Mouse (Mus musculus) liver, embryonic 16.5 days (tissue): ENCODE results near the gene Olfr914. TPM values are rescaled to one million over a fixed set of nuclear protein-coding genes. Genes with fewer than 3 reads are reported as not detected.

Source experiments
- ATAC-seq: fragments of 200-750 bp; cut with Nextera tagmentation; 2 replicates; pipeline ENCODE4 v1.8.0; 2017; ENCODE audit warnings: low read depth, mild to moderate bottlenecking, moderate number of reproducible peaks, moderate library complexity
- H3K27ac ChIP-seq: fragments of 300-500 bp; sonication (generic); 2 replicates; pipeline ENCODE4 v1.5.1; 2014; ENCODE audit warnings: mild to moderate bottlenecking, low read length
- H3K27me3 ChIP-seq: fragments of 300-500 bp; sonication (generic); 2 replicates; pipeline ENCODE4 v1.6.1; 2014; ENCODE audit warnings: low read depth, low read length, mixed read lengths; ENCODE audit not compliant: control insufficient read depth, insufficient read depth
- H3K36me3 ChIP-seq: fragments of 300-500 bp; sonication (generic); 2 replicates; pipeline ENCODE4 v1.6.1; 2014; ENCODE audit warnings: mild to moderate bottlenecking; ENCODE audit not compliant: control insufficient read depth, insufficient read depth
- H3K4me1 ChIP-seq: fragments of 300-500 bp; sonication (generic); 2 replicates; pipeline ENCODE4 v1.6.1; 2014; ENCODE audit warnings: low read depth, low read length, mixed read lengths; ENCODE audit not compliant: control insufficient read depth
- H3K4me2 ChIP-seq: fragments of 300-500 bp; sonication (generic); 2 replicates; pipeline ENCODE4 v1.6.1; 2014; ENCODE audit warnings: low read depth, low read length, mixed read lengths
- H3K4me3 ChIP-seq: fragments of 300-500 bp; sonication (generic); 2 replicates; pipeline ENCODE4 v1.5.1; 2014; ENCODE audit warnings: low read depth, mild to moderate bottlenecking, low read length
- H3K9ac ChIP-seq: fragments of 300-500 bp; sonication (generic); 2 replicates; pipeline ENCODE4 v1.6.1; 2014; ENCODE audit warnings: low read depth, low read length
- H3K9me3 ChIP-seq: fragments of 300-500 bp; sonication (generic); replicated peaks from 2 replicates; pipeline ENCODE4 v1.6.1; 2016; ENCODE audit warnings: low read length; ENCODE audit not compliant: control insufficient read depth
- WGBS: fragments of 180-500 bp; shearing (Covaris S2); extraction: QIAGEN DNeasy Blood & Tissue Kit; methylation state at CpG from one replicate; pipeline ENCODE4 v1.1.7; 2014; ENCODE audit not compliant: insufficient replicate concordance; 5-methylcytosine and 5-hydroxymethylcytosine counted together
- polyA plus RNA-seq: library from polyadenylated mRNA; unstranded; fragments of >200 nt; fragmentation: Nextera tagmentation; extraction: Ambion mirVana; gene quantifications from 2 replicates; pipeline ENCODE4 v1.2.1, GENCODE M21; 2015

Gene Olfr914
- polyA plus RNA-seq, result not detected in 2 replicates

GRCm38 (mm10) chr9:38604802-38605201, at the start of gene Olfr914:
Olfr914 (plus strand) TSS chr9:38605102.
- H3K4me3 ChIP-seq, result no peak within 1 kb of the TSS
- no peaks in the 10 kb centered on the region for H3K36me3 ChIP-seq
- H3K9ac ChIP-seq, result no peak within 1 kb of the TSS
- no peaks in the 10 kb centered on the region for H3K9me3 ChIP-seq
- no peak within 1 kb of the TSS for H3K4me2 ChIP-seq
- 24% methylated on average over 2 of the region's 2 CpGs for WGBS
- H3K27me3 ChIP-seq, result no peaks in the 10 kb centered on the region
- ATAC-seq, result no peak
- H3K27ac ChIP-seq, result no peak within 1 kb of the TSS
- H3K4me1 ChIP-seq, result no peaks in the 10 kb centered on the region

GRCm38 (mm10) chr9:38579878-38580277, 25.0 kb upstream of the Olfr914 start, which contains the start of gene Olfr912:
Olfr912 (plus strand) TSS chr9:38580178.
- Histone ChIP-seq H3K27ac (no peak within 1 kb of the TSS), H3K4me3 (no peak within 1 kb of the TSS), H3K9ac (no peak within 1 kb of the TSS), H3K4me2 (no peak within 1 kb of the TSS), H3K4me1 (no peaks in the 10 kb centered on the region), H3K36me3 (no peaks in the 10 kb centered on the region), H3K9me3 (no peaks in the 10 kb centered on the region), H3K27me3 (no peaks in the 10 kb centered on the region)
- 42% methylated on average over 1 of the region's 1 CpGs for WGBS
- ATAC-seq, result no peak

- H3K27me3 ChIP-seq, result no peaks in the 10 kb centered on the region
- no peak overlapping the region for H3K4me2 ChIP-seq
- H3K9me3 ChIP-seq, result no peaks in the 10 kb centered on the region
- no peaks in the 10 kb centered on the region for H3K4me1 ChIP-seq
- WGBS, result 39% methylated on average over 1 of the region's 1 CpGs
- H3K36me3 ChIP-seq, result no peaks in the 10 kb centered on the region
- no peak overlapping the region for H3K9ac ChIP-seq
- H3K27ac ChIP-seq, result no peak overlapping the region
- no peak for ATAC-seq
- H3K4me3 ChIP-seq, result no peak overlapping the region
Observed at GRCm38 (mm10) chr9:38591056-38591455, 13.8 kb upstream of the Olfr914 start.

GRCm38 (mm10) chr9:38592459-38592858, 12.4 kb upstream of the Olfr914 start, which contains the start of gene Olfr913:
Olfr913 (plus strand) TSS chr9:38592759.
- H3K9ac ChIP-seq, result no peak within 1 kb of the TSS
- no peaks in the 10 kb centered on the region for H3K36me3 ChIP-seq
- ATAC-seq, result no peak
- WGBS, result 22% methylated on average over 2 of the region's 2 CpGs
- no peak within 1 kb of the TSS for H3K27ac ChIP-seq
- no peak within 1 kb of the TSS for H3K4me3 ChIP-seq
- H3K4me1 ChIP-seq, result no peaks in the 10 kb centered on the region
- no peaks in the 10 kb centered on the region for H3K27me3 ChIP-seq
- no peak within 1 kb of the TSS for H3K4me2 ChIP-seq
- no peaks in the 10 kb centered on the region for H3K9me3 ChIP-seq

GRCm38 (mm10) chr9:38632406-38632805, 27.5 kb downstream of the Olfr914 start:
- Histone ChIP-seq H3K27ac (no peak overlapping the region), H3K27me3 (no peaks in the 10 kb centered on the region), H3K9me3 (no peaks in the 10 kb centered on the region), H3K4me1 (no peaks in the 10 kb centered on the region), H3K36me3 (no peaks in the 10 kb centered on the region), H3K4me3 (no peak overlapping the region), H3K4me2 (no peak overlapping the region), H3K9ac (no peak overlapping the region)
- WGBS, result 59% methylated on average over 4 of the region's 4 CpGs
- ATAC-seq, result no peak

GRCm38 (mm10) chr9:38659775-38660174, 54.9 kb downstream of the Olfr914 start, which contains the start of gene Olfr916:
Olfr916 (minus strand) TSS chr9:38659875.
- H3K36me3 ChIP-seq, result no peaks in the 10 kb centered on the region
- no peak for ATAC-seq
- no peak within 1 kb of the TSS for H3K27ac ChIP-seq
- no peak within 1 kb of the TSS for H3K4me3 ChIP-seq
- H3K27me3 ChIP-seq, result no peaks in the 10 kb centered on the region
- H3K4me2 ChIP-seq, result no peak within 1 kb of the TSS
- H3K9me3 ChIP-seq, result no peaks in the 10 kb centered on the region
- H3K4me1 ChIP-seq, result no peaks in the 10 kb centered on the region
- no peak within 1 kb of the TSS for H3K9ac ChIP-seq
- 26% methylated on average over 1 of the region's 1 CpGs for WGBS

Other genes with a start within 250 kb of the Olfr914 start
- not detected in 2 replicates for gene Olfr250, start 238.2 kb upstream of the Olfr914 start, polyA plus RNA-seq
- gene Olfr251, start 228.0 kb upstream of the Olfr914 start, polyA plus RNA-seq, result not detected in 2 replicates
- not detected in 2 replicates for gene Olfr147, start 203.4 kb upstream of the Olfr914 start, polyA plus RNA-seq
- gene Olfr901, start 175.6 kb upstream of the Olfr914 start, polyA plus RNA-seq, result not detected in 2 replicates
- gene Olfr902, start 157.4 kb upstream of the Olfr914 start, polyA plus RNA-seq, result not detected in 2 replicates
- not detected in 2 replicates for gene Olfr904, start 142.0 kb upstream of the Olfr914 start, polyA plus RNA-seq
- gene Olfr905, start 134.0 kb upstream of the Olfr914 start, polyA plus RNA-seq, result not detected in 2 replicates
- gene Olfr906, start 118.0 kb upstream of the Olfr914 start, polyA plus RNA-seq, result not detected in 2 replicates
- not detected in 2 replicates for gene Olfr907, start 109.3 kb upstream of the Olfr914 start, polyA plus RNA-seq
- gene Olfr911-ps1, start 83.5 kb upstream of the Olfr914 start, polyA plus RNA-seq, result not detected in 2 replicates
- gene Olfr910, start 67.3 kb upstream of the Olfr914 start, polyA plus RNA-seq, result not detected in 2 replicates
- gene Olfr912, start 24.9 kb upstream of the Olfr914 start, polyA plus RNA-seq, result not detected in 2 replicates
- not detected in 2 replicates for gene Olfr913, start 12.3 kb upstream of the Olfr914 start, polyA plus RNA-seq
- gene Olfr916, start 54.8 kb downstream of the Olfr914 start, polyA plus RNA-seq, result not detected in 2 replicates
- gene Olfr917, start 60.7 kb downstream of the Olfr914 start, polyA plus RNA-seq, result not detected in 2 replicates
- gene Olfr918, start 69.5 kb downstream of the Olfr914 start, polyA plus RNA-seq, result not detected in 2 replicates
- not detected in 2 replicates for gene Olfr919, start 98.6 kb downstream of the Olfr914 start, polyA plus RNA-seq
- 9.0 and 9.5 TPM in 2 replicates for gene Vwa5a, start 113.2 kb downstream of the Olfr914 start, polyA plus RNA-seq
- gene Olfr920, start 147.2 kb downstream of the Olfr914 start, polyA plus RNA-seq, result not detected in 2 replicates
- gene Olfr921, start 168.0 kb downstream of the Olfr914 start, polyA plus RNA-seq, result not detected in 2 replicates
- gene Olfr922, start 209.5 kb downstream of the Olfr914 start, polyA plus RNA-seq, result not detected in 2 replicates
- not detected in 2 replicates for gene Olfr923, start 221.4 kb downstream of the Olfr914 start, polyA plus RNA-seq
- not detected in 2 replicates for gene Olfr924, start 239.3 kb downstream of the Olfr914 start, polyA plus RNA-seq
- not detected in 2 replicates for gene Olfr26, start 250.0 kb downstream of the Olfr914 start, polyA plus RNA-seq